8 mouse cellular contexts compared by ENCODE assay signal in the genomic region with DNA sequence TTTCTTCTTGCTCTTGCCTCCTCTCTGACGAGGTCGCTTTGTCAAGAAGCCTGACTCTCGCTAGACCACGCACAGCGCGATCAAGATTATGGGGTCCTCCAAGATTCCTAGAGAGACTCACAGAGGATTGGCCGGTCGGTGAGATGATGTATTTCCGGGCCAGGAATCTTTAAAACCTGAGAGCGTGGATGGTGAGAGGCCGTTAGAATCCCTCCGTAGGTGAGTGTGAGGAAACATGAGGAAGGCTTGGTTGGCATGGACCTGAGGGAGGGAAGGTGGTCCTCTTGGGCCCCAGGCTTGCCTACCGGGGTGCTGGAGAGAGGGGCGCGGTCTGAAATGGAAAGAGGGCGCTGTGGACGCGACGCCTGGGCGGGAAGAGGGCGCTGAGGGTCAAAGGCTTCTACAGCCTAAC. TPM values are rescaled to one million over a fixed set of nuclear protein-coding genes. Genes with fewer than 3 reads are reported as not detected.
DNase-seq lines count a peak whose midpoint lies in the region; ATAC-seq and TF ChIP-seq lines count a peak whose summit lies in the region.

No protein-coding gene starts in this region.

- no peaks in the 10 kb centered on the region for H3K9me3 ChIP-seq in kidney, embryonic 14.5 days (ENCODE audit: control insufficient read depth, low read length)
- no peaks in the 10 kb centered on the region for H3K9me3 ChIP-seq in forebrain, embryonic 13.5 days (replicated peaks)
- no peaks in the 10 kb centered on the region for H3K9me3 ChIP-seq in liver, embryonic 12.5 days (replicated peaks)
- H3K9me3 ChIP-seq in stomach, embryonic 15.5 days: no peaks in the 10 kb centered on the region

- DNase-seq in kidney, adult 18-20 months: no peak
- peak; percentile 87 for DNase-seq in brain, embryonic 14.5 days (ENCODE audit: low read depth)
- DNase-seq in right cerebral cortex, postnatal 14 days: no peak
- no peak for DNase-seq in right cerebral cortex, adult 2 months (ENCODE audit: low spot score in 2 of 2)

- H3K36me3 ChIP-seq in kidney, embryonic 14.5 days (ENCODE audit: control insufficient read depth, insufficient read depth, low read length): no peaks in the 10 kb centered on the region
- H3K36me3 ChIP-seq in forebrain, embryonic 13.5 days (ENCODE audit: poor library complexity, severe bottlenecking): no peaks in the 10 kb centered on the region
- H3K36me3 ChIP-seq in liver, embryonic 12.5 days: 0 out of 2 replicates have a peak, but pooled peaks cover 2% of the 10 kb centered on the region
- no peaks in the 10 kb centered on the region for H3K36me3 ChIP-seq in stomach, embryonic 15.5 days

- no peaks in the 10 kb centered on the region; the same call in 1 of the 2 replicates for H3K27me3 ChIP-seq in kidney, embryonic 14.5 days (ENCODE audit: control insufficient read depth, insufficient read depth, low read length)
- 0 out of 2 replicates have a peak, but pooled peaks cover 6% of the 10 kb centered on the region for H3K27me3 ChIP-seq in forebrain, embryonic 13.5 days
- peaks cover under 1% of the 10 kb centered on the region; the same call in 1 of the 2 replicates for H3K27me3 ChIP-seq in liver, embryonic 12.5 days (replicated peaks)
- no peaks in the 10 kb centered on the region for H3K27me3 ChIP-seq in stomach, embryonic 15.5 days (replicated peaks)

- H3K4me2 ChIP-seq in kidney, embryonic 14.5 days (replicated peaks; ENCODE audit: low read depth, low read length): peak overlapping the region; percentile 34
- H3K4me2 ChIP-seq in forebrain, embryonic 13.5 days: peak overlapping the region; percentile 59
- H3K4me2 ChIP-seq in liver, embryonic 12.5 days: peak overlapping the region; percentile 61
- peak overlapping the region; percentile 45 for H3K4me2 ChIP-seq in stomach, embryonic 15.5 days

- no peaks in the 10 kb centered on the region for H3K4me1 ChIP-seq in kidney, embryonic 14.5 days (ENCODE audit: control insufficient read depth, insufficient read depth, low read length)
- H3K4me1 ChIP-seq in forebrain, embryonic 13.5 days: no peaks in the 10 kb centered on the region; the same call in 1 of the 2 replicates
- H3K4me1 ChIP-seq in liver, embryonic 12.5 days: no peaks in the 10 kb centered on the region
- H3K4me1 ChIP-seq in stomach, embryonic 15.5 days: no peaks in the 10 kb centered on the region

- peak overlapping the region; percentile 51 for H3K9ac ChIP-seq in kidney, embryonic 14.5 days (ENCODE audit: low read depth, low read length)
- H3K9ac ChIP-seq in forebrain, embryonic 13.5 days: peak overlapping the region; percentile 63
- H3K9ac ChIP-seq in liver, embryonic 12.5 days: peak overlapping the region; percentile 41
- peak overlapping the region; percentile 41 for H3K9ac ChIP-seq in stomach, embryonic 15.5 days

- peak overlapping the region; percentile 42 for H3K4me3 ChIP-seq in kidney, embryonic 14.5 days (ENCODE audit: low read length)
- H3K4me3 ChIP-seq in forebrain, embryonic 13.5 days: peak overlapping the region; percentile 42
- peak overlapping the region; percentile 53 for H3K4me3 ChIP-seq in liver, embryonic 12.5 days
- peak overlapping the region; percentile 46 for H3K4me3 ChIP-seq in stomach, embryonic 15.5 days (replicated peaks)

- H3K27ac ChIP-seq in kidney, embryonic 14.5 days (ENCODE audit: low read depth, low read length): no peak overlapping the region
- peak overlapping the region; percentile 16; the same call in 1 of the 2 replicates for H3K27ac ChIP-seq in forebrain, embryonic 13.5 days
- no peak overlapping the region for H3K27ac ChIP-seq in liver, embryonic 12.5 days
- H3K27ac ChIP-seq in stomach, embryonic 15.5 days: no peak overlapping the region

- 51% methylated on average over 21 of the region's 21 CpGs for WGBS in kidney, embryonic 14.5 days
- 49% methylated on average over 21 of the region's 21 CpGs for WGBS in forebrain, embryonic 13.5 days
- 47% methylated on average over 21 of the region's 21 CpGs for WGBS in liver, embryonic 12.5 days (ENCODE audit: insufficient replicate concordance)
- 53% methylated on average over 21 of the region's 21 CpGs for WGBS in stomach, embryonic 15.5 days

- peak; percentile 69 for ATAC-seq in kidney, embryonic 14.5 days (ENCODE audit: low FRiP score, low TSS enrichment)
- peak; percentile 80 for ATAC-seq in forebrain, embryonic 13.5 days
- peak; percentile 75 for ATAC-seq in liver, embryonic 12.5 days
- peak; percentile 58; the same call in 1 of the 2 replicates for ATAC-seq in stomach, embryonic 15.5 days (ENCODE audit: insufficient read depth, low FRiP score, low read depth)

- no peak; the same call in 1 of the 2 replicates for TF ChIP-seq POLR2A in brain, embryonic 14.5 days (IDR thresholded peaks at IDR 0.05; ENCODE audit: borderline replicate concordance, extremely low read depth, insufficient read depth, insufficient read length, poor library complexity, severe bottlenecking)

- no peak for TF ChIP-seq CTCF in brain, embryonic 14.5 days (IDR thresholded peaks at IDR 0.05; ENCODE audit: borderline replicate concordance, extremely low read depth, insufficient read depth, insufficient read length)

RNA-seq across cellular contexts. Expression of a gene that starts 12.8 kb away (rescaled TPM):
- 0.73 and 1.0 TPM in 2 replicates for polyA plus RNA-seq in kidney, embryonic 14.5 days (2014; fragmentation: Nextera tagmentation; extraction: Ambion mirVana)
- 1.0 and 1.6 TPM in 2 replicates for polyA plus RNA-seq in brain, embryonic 14.5 days (2012; rRNA removed)
- 1.0 and 1.2 TPM in 2 replicates for polyA plus RNA-seq in forebrain, embryonic 13.5 days (2015; fragmentation: Nextera tagmentation; extraction: Ambion mirVana)
- 0.20 and 0.44 TPM in 2 replicates for polyA plus RNA-seq in liver, embryonic 12.5 days (2016; fragmentation: Nextera tagmentation; extraction: Ambion mirVana)
- polyA plus RNA-seq in stomach, embryonic 15.5 days (2015; fragmentation: Nextera tagmentation; extraction: Ambion mirVana): 6.4 and 9.0 TPM in 2 replicates

RNA-seq across cellular contexts. Expression of a gene that starts 21.8 kb away (rescaled TPM):
- not detected in 2 replicates for polyA plus RNA-seq in kidney, embryonic 14.5 days (2014; fragmentation: Nextera tagmentation; extraction: Ambion mirVana)
- polyA plus RNA-seq in brain, embryonic 14.5 days (2012; rRNA removed): not detected in 2 replicates
- not detected in 2 replicates for polyA plus RNA-seq in forebrain, embryonic 13.5 days (2015; fragmentation: Nextera tagmentation; extraction: Ambion mirVana)
- 0.22 and 0.27 TPM in 2 replicates for polyA plus RNA-seq in liver, embryonic 12.5 days (2016; fragmentation: Nextera tagmentation; extraction: Ambion mirVana)
- polyA plus RNA-seq in stomach, embryonic 15.5 days (2015; fragmentation: Nextera tagmentation; extraction: Ambion mirVana): 0.15 and 0.35 TPM in 2 replicates

RNA-seq across cellular contexts. Expression of a gene that starts 39.8 kb away (rescaled TPM):
- polyA plus RNA-seq in kidney, embryonic 14.5 days (2014; fragmentation: Nextera tagmentation; extraction: Ambion mirVana): 0.42 and 0.96 TPM in 2 replicates
- 2.1 TPM in 2 replicates for polyA plus RNA-seq in brain, embryonic 14.5 days (2012; rRNA removed)
- 1.1 and 1.7 TPM in 2 replicates for polyA plus RNA-seq in forebrain, embryonic 13.5 days (2015; fragmentation: Nextera tagmentation; extraction: Ambion mirVana)
- 0.16 and 0.19 TPM in 2 replicates for polyA plus RNA-seq in liver, embryonic 12.5 days (2016; fragmentation: Nextera tagmentation; extraction: Ambion mirVana)
- 0.45 and 0.48 TPM in 2 replicates for polyA plus RNA-seq in stomach, embryonic 15.5 days (2015; fragmentation: Nextera tagmentation; extraction: Ambion mirVana)

RNA-seq across cellular contexts. Expression of a gene that starts 59.0 kb away (rescaled TPM):
- polyA plus RNA-seq in kidney, embryonic 14.5 days (2014; fragmentation: Nextera tagmentation; extraction: Ambion mirVana): 8.6 and 11.6 TPM in 2 replicates
- 30.2 and 31.9 TPM in 2 replicates for polyA plus RNA-seq in brain, embryonic 14.5 days (2012; rRNA removed)
- 16.7 and 17.3 TPM in 2 replicates for polyA plus RNA-seq in forebrain, embryonic 13.5 days (2015; fragmentation: Nextera tagmentation; extraction: Ambion mirVana)
- polyA plus RNA-seq in liver, embryonic 12.5 days (2016; fragmentation: Nextera tagmentation; extraction: Ambion mirVana): 3.4 and 3.5 TPM in 2 replicates
- polyA plus RNA-seq in stomach, embryonic 15.5 days (2015; fragmentation: Nextera tagmentation; extraction: Ambion mirVana): 16.5 TPM in 2 replicates
